Mouse (Mus musculus): ENCODE data around the gene Arhgap24.

DNA sequence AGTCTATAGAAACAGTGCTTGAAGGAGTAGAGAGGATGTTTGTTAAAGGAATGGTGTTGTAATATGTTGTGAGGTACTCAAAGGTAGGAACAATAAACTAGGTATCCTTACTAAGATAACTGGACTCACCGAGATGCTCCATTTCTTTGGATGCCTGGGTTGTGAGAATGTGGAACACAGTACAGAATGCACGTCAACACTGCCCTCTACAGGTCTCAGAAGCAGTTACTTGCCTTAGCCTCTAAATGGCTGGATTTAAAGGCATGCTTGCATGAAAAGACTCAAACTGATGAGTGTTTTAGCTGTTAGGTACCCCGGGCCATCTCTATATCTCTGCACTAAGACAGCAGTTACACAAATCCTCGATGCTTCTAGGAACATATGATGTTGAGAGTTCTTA, 211.3 kb downstream of the Arhgap24 start:
- TF ChIP-seq TAL1 (IDR thresholded peaks at IDR 0.05; ENCODE audit: low read length) (no peak), GATA1 (IDR thresholded peaks at IDR 0.05; ENCODE audit: low read length) (no peak)

Data from erythroblast, embryonic 14.5 days (primary cell).